In genomic region chr13:56029006-56029405, GRCm38 (mm10) we compare ENCODE assay signal across 18 mouse cellular contexts.
"Had no signal": no experiment of that assay in that cellular context is flagged by ENCODE, and none has a peak within 500 bp of the region (broad histone marks: within the 10 kb centered on the region; RNA-seq: fewer than 3 reads in every experiment).

No protein-coding gene starts in this region.

- H3K9ac ChIP-seq: limb, embryonic 12.5 days; limb, embryonic 15.5 days; liver, embryonic 14.5 days; liver, postnatal 0 days; lung, embryonic 14.5 days; midbrain, embryonic 12.5 days; midbrain, embryonic 15.5 days; neural tube, embryonic 13.5 days had no signal

- H3K9me3 ChIP-seq: limb, embryonic 12.5 days; limb, embryonic 15.5 days; midbrain, embryonic 12.5 days; midbrain, embryonic 15.5 days; neural tube, embryonic 13.5 days had no signal

- H3K27ac ChIP-seq: limb, embryonic 12.5 days; limb, embryonic 15.5 days; liver, embryonic 14.5 days; macrophage; midbrain, embryonic 12.5 days; midbrain, embryonic 15.5 days; neural tube, embryonic 13.5 days; stomach, postnatal 0 days had no signal

- H3K4me2 ChIP-seq: limb, embryonic 12.5 days; limb, embryonic 15.5 days; liver, embryonic 11.5 days; lung, embryonic 14.5 days; midbrain, embryonic 12.5 days; midbrain, embryonic 15.5 days; neural tube, embryonic 13.5 days had no signal

- DNase-seq: kidney, postnatal 14 days; kidney, postnatal 4 days; left cerebral cortex, postnatal 4 days; liver, postnatal 0 days; lung, embryonic 14.5 days; thymus, adult 2 months; thymus, postnatal 14 days; thymus, postnatal 4 days had no signal

- H3K4me3 ChIP-seq: limb, embryonic 12.5 days; limb, embryonic 15.5 days; midbrain, embryonic 12.5 days; midbrain, embryonic 15.5 days; neural tube, embryonic 13.5 days had no signal

- H3K27me3 ChIP-seq: midbrain, embryonic 12.5 days; midbrain, embryonic 15.5 days; neural tube, embryonic 13.5 days had no signal

- H3K36me3 ChIP-seq: limb, embryonic 12.5 days; limb, embryonic 15.5 days; midbrain, embryonic 12.5 days; midbrain, embryonic 15.5 days; neural tube, embryonic 13.5 days had no signal

- ATAC-seq: liver, postnatal 0 days; lung, postnatal 0 days; midbrain, embryonic 15.5 days had no signal

- H3K4me1 ChIP-seq: midbrain, embryonic 12.5 days; midbrain, embryonic 15.5 days; neural tube, embryonic 13.5 days had no signal
